ENCODE assay signal across 15 mouse cellular contexts in the genomic region with DNA sequence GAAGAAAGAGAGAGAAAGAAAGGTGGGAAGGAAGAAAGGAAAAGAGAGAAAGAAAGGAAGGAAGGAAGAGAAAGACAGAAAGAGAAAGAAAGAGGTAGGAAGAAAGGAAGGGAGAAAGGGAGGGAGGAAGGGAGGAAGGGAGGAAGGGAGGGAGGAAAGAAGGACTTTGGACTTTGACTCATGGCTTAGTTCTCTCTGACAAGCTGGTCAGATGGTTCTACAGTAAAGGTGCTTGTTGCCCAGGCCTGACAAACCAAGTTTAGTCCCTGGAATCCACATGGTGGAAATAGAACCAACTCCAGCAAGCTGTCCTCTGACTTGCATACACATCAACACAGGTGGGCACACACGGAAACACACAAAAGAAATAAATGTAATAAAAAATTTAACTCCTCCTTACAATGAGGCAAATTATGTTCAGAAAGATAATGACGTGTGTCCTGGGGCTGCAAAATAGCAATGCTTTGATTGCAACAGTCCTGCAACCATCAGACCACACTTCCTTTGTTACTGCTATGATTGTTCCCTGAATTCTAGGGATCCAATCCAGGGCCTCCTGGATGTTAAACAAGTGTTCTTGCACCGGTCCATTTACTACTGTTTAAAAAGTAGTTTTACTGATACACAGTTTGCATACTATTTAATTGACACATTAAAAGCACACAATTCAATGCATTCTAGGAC. TPM values are rescaled to one million over a fixed set of nuclear protein-coding genes. Genes with fewer than 3 reads are reported as not detected.
"Had no signal": no experiment of that assay in that cellular context is flagged by ENCODE, and none has a peak within 500 bp of the region (broad histone marks: within the 10 kb centered on the region; RNA-seq: fewer than 3 reads in every experiment).

No protein-coding gene starts in this region.

- H3K9ac ChIP-seq: intestine, embryonic 15.5 days; limb, embryonic 12.5 days; midbrain, embryonic 12.5 days; neural tube, embryonic 13.5 days; stomach, embryonic 15.5 days had no signal

- H3K4me2 ChIP-seq: intestine, embryonic 15.5 days; limb, embryonic 12.5 days; midbrain, embryonic 12.5 days; neural tube, embryonic 13.5 days; stomach, embryonic 15.5 days had no signal

- H3K4me3 ChIP-seq: intestine, embryonic 15.5 days; limb, embryonic 12.5 days; midbrain, embryonic 12.5 days; neural tube, embryonic 13.5 days; stomach, embryonic 15.5 days had no signal

- H3K36me3 ChIP-seq: intestine, embryonic 15.5 days; limb, embryonic 12.5 days; midbrain, embryonic 12.5 days; neural tube, embryonic 13.5 days; stomach, embryonic 15.5 days had no signal

- DNase-seq: kidney, postnatal 14 days; layer of hippocampus, postnatal 36 days; liver; lung, postnatal 36 days; retina, postnatal 1 day; right cerebral cortex, postnatal 14 days; thymus, adult 2 months; thymus, postnatal 25 days had no signal

- H3K27me3 ChIP-seq: intestine, embryonic 15.5 days; limb, embryonic 12.5 days; midbrain, embryonic 12.5 days; neural tube, embryonic 13.5 days; stomach, embryonic 15.5 days had no signal

- H3K27ac ChIP-seq: intestine, embryonic 15.5 days; limb, embryonic 12.5 days; midbrain, embryonic 12.5 days; neural tube, embryonic 13.5 days; stomach, embryonic 15.5 days had no signal

- ATAC-seq: intestine, embryonic 15.5 days; midbrain, embryonic 16.5 days had no signal

- H3K4me1 ChIP-seq: intestine, embryonic 15.5 days; limb, embryonic 12.5 days; midbrain, embryonic 12.5 days; neural tube, embryonic 13.5 days; stomach, embryonic 15.5 days had no signal

- H3K9me3 ChIP-seq: intestine, embryonic 15.5 days; neural tube, embryonic 13.5 days; stomach, embryonic 15.5 days had no signal

RNA-seq across cellular contexts. Expression of gene Ptafr, which starts 46.6 kb away (rescaled TPM):
- total RNA-seq: megakaryocyte-erythroid progenitor cell, adult 5-6 weeks had no signal
